Mouse (Mus musculus) G1E (cell line): ENCODE results near the gene Gm4952.

Experiments
- CTCF ChIP-seq: IDR thresholded peaks from 2 replicates; pipeline ENCODE4 v1.5.1; 2012; ENCODE audit warnings: low read depth, low read length, inconsistent platforms, mixed read lengths
- GATA1 ChIP-seq: IDR thresholded peaks from 2 replicates; pipeline ENCODE4 v1.6.1; 2012; ENCODE audit warnings: borderline replicate concordance, low read length, inconsistent platforms, mixed read lengths
- POLR2AphosphoS5 ChIP-seq: IDR thresholded peaks from 2 replicates; pipeline ENCODE4 v1.6.1; 2012; ENCODE audit warnings: low read depth, low read length, inconsistent platforms; ENCODE audit not compliant: insufficient replicate concordance
- TAL1 ChIP-seq: conservative IDR thresholded peaks from 2 replicates; pipeline ENCODE4 v1.6.1; 2012; ENCODE audit warnings: low read depth, low read length, inconsistent platforms, mixed read lengths

GRCm38 (mm10) chr19:12556293-12556692, 43.5 kb upstream of the Gm4952 start:
- TF ChIP-seq CTCF (no peak), POLR2AphosphoS5 (no peak), GATA1 (no peak), TAL1 (no peak)
